Mouse (Mus musculus) embryonic facial prominence, embryonic 13.5 days (tissue): ENCODE measurements around the gene Ksr1. TPM values are rescaled to one million over a fixed set of nuclear protein-coding genes. Genes with fewer than 3 reads are reported as not detected.
"Not testable (repeated sequence)": the region's sequence is repeated elsewhere in the genome, so short reads cannot be mapped to it uniquely, and the experiment has no call there.

Experiments used
- ATAC-seq: fragments of 200-750 bp; cut with Nextera tagmentation; 2 replicates; pipeline ENCODE4 v1.8.0; 2017; ENCODE audit warnings: low read depth; ENCODE audit not compliant: insufficient number of reproducible peaks, insufficient read depth, low FRiP score, low TSS enrichment
- H3K27ac ChIP-seq: fragments of 300-500 bp; sonication (generic); 2 replicates; pipeline ENCODE4 v1.5.1; 2015; ENCODE audit warnings: moderate library complexity, mild to moderate bottlenecking, inconsistent platforms
- H3K27me3 ChIP-seq: fragments of 300-500 bp; sonication (generic); 2 replicates; pipeline ENCODE4 v1.6.1; 2015; ENCODE audit warnings: mild to moderate bottlenecking, inconsistent platforms
- H3K36me3 ChIP-seq: fragments of 300-500 bp; sonication (generic); 2 replicates; pipeline ENCODE4 v1.6.1; 2015; ENCODE audit warnings: mild to moderate bottlenecking, inconsistent platforms
- H3K4me1 ChIP-seq: fragments of 300-500 bp; sonication (generic); 2 replicates; pipeline ENCODE4 v1.6.1; 2015; ENCODE audit warnings: inconsistent platforms
- H3K4me2 ChIP-seq: fragments of 300-500 bp; sonication (generic); 2 replicates; pipeline ENCODE4 v1.6.1; 2015; ENCODE audit warnings: moderate library complexity, mild to moderate bottlenecking, inconsistent platforms
- H3K4me3 ChIP-seq: fragments of 300-500 bp; sonication (generic); 2 replicates; pipeline ENCODE4 v1.5.1; 2015; ENCODE audit warnings: mild to moderate bottlenecking, inconsistent platforms
- H3K9ac ChIP-seq: fragments of 300-500 bp; sonication (generic); 2 replicates; pipeline ENCODE4 v1.6.1; 2015; ENCODE audit warnings: mild to moderate bottlenecking, inconsistent platforms
- H3K9me3 ChIP-seq: fragments of 300-500 bp; sonication (generic); 2 replicates; pipeline ENCODE4 v1.6.1; 2016; ENCODE audit warnings: inconsistent platforms
- WGBS: fragments of 180-500 bp; shearing (Covaris S2); methylation state at CpG from one replicate; pipeline ENCODE4 v1.1.7; 2015; ENCODE audit warnings: mixed read lengths; 5-methylcytosine and 5-hydroxymethylcytosine counted together
- polyA plus RNA-seq: library from polyadenylated mRNA; unstranded; fragments of >200 nt; fragmentation: Nextera tagmentation; extraction: Ambion mirVana; gene quantifications from 2 replicates; pipeline ENCODE4 v1.2.1, GENCODE M21; 2015

The Ksr1 gene
- polyA plus RNA-seq, 1 experiment from 2014 or later, result 3.3 TPM

DNA sequence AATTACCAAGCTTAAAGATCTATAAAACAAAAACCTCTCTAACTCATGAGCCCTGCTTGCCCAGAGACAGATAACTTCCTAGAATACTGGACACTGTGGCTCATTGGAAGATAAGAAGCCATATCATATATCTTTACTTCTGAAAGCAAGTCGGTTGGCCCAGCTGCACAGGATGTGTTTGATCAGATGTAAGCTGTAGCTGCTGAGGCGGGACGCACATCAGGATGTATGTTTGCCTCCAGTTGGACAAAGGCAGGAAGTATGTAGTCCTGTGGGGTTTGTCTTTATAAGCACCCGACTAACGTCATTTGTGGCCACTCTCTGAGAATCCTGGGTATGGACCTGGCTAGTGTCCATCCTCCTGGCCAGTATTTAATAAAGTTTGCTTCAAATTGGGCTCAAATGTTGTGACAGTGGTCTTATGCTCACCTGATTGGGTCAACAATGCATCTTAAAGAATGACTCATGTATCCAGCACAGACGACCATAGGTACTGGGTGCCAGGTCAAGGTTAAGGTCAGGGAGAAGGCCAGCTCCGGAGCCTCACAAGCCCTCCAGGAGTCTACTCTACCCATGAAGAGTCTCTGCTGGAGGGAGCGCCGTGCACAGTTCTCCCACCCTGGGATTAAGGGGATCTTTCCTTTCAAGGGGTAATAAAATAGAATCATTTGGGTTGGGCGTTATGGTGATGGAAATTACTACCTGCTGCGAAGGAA lies 143.0 kb downstream of the Ksr1 start:
- ATAC-seq, result no peak
- 67% methylated on average over 11 of the region's 11 CpGs for WGBS
- H3K27ac ChIP-seq, result peak overlapping the region; percentile 16; the same call in 1 of the 2 replicates

GRCm38 (mm10) chr11:79002551-79002951 lies 143.7 kb downstream of the Ksr1 start:
- H3K4me3 ChIP-seq, result no peak overlapping the region
- no peaks in the 10 kb centered on the region for H3K27me3 ChIP-seq
- no peaks in the 10 kb centered on the region for H3K36me3 ChIP-seq
- ATAC-seq, result no peak
- H3K4me2 ChIP-seq, result no peak overlapping the region
- H3K4me1 ChIP-seq, result 0 out of 2 replicates have a peak, but pooled peaks cover 6% of the 10 kb centered on the region
- H3K9me3 ChIP-seq, result 0 out of 2 replicates have a peak, but pooled peaks cover under 1% of the 10 kb centered on the region
- no peak overlapping the region for H3K9ac ChIP-seq
- peak overlapping the region; percentile 12; the same call in 1 of the 2 replicates for H3K27ac ChIP-seq
- 48% methylated on average over 5 of the region's 5 CpGs for WGBS

More for the DNA sequence above, 143.0 kb downstream of the Ksr1 start:
- no peak overlapping the region for H3K4me3 ChIP-seq
- no peaks in the 10 kb centered on the region for H3K9me3 ChIP-seq
- 0 out of 2 replicates have a peak, but pooled peaks cover 6% of the 10 kb centered on the region for H3K4me1 ChIP-seq
- H3K9ac ChIP-seq, result no peak overlapping the region
- no peaks in the 10 kb centered on the region for H3K36me3 ChIP-seq
- H3K27me3 ChIP-seq, result no peaks in the 10 kb centered on the region
- no peak overlapping the region for H3K4me2 ChIP-seq

DNA sequence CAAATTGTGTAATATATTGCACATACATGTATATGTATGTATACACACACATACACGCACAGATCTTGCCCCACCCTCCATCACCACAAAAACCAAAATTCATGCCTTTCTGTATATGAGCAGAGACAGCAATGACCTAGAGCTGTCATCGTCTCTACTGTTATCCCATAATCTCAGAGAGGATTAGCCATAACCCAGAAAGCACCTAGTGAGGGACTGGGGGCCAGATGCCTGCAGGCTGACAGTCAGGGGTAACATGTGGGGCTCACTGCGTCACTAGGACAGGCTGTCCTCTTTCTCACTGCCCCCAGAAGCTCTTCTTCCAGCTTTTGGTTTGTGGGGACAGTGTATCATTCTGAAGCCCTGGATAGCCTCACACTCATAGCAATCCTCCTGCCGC lies 144.3 kb downstream of the Ksr1 start:
- H3K4me3 ChIP-seq, result no peak overlapping the region
- H3K27ac ChIP-seq, result no peak overlapping the region
- 0 out of 2 replicates have a peak, but pooled peaks cover 6% of the 10 kb centered on the region for H3K4me1 ChIP-seq
- no peaks in the 10 kb centered on the region for H3K36me3 ChIP-seq
- no peaks in the 10 kb centered on the region for H3K27me3 ChIP-seq
- H3K9ac ChIP-seq, result no peak overlapping the region
- 81% methylated on average over 4 of the region's 4 CpGs for WGBS
- no peak overlapping the region for H3K4me2 ChIP-seq
- H3K9me3 ChIP-seq, result peaks cover 7% of the 10 kb centered on the region; the same call in 1 of the 2 replicates
- no peak for ATAC-seq

GRCm38 (mm10) chr11:78999118-78999517 lies 147.1 kb downstream of the Ksr1 start:
- Histone ChIP-seq H3K9ac (no peak overlapping the region), H3K4me2 (no peak overlapping the region), H3K9me3 (peaks cover 10% of the 10 kb centered on the region; the same call in 1 of the 2 replicates), H3K27me3 (no peaks in the 10 kb centered on the region), H3K36me3 (no peaks in the 10 kb centered on the region), H3K27ac (no peak overlapping the region), H3K4me1 (0 out of 2 replicates have a peak, but pooled peaks cover 6% of the 10 kb centered on the region), H3K4me3 (no peak overlapping the region)
- WGBS, result 66% methylated on average over 6 of the region's 6 CpGs
- no peak for ATAC-seq

GRCm38 (mm10) chr11:78990875-78991543 lies 155.2 kb downstream of the Ksr1 start:
- not testable (repeated sequence) for H3K36me3 ChIP-seq, H3K9me3 ChIP-seq, H3K27me3 ChIP-seq, H3K4me1 ChIP-seq, H3K9ac ChIP-seq, H3K4me3 ChIP-seq, H3K4me2 ChIP-seq, H3K27ac ChIP-seq, ATAC-seq
- WGBS, result 64% methylated on average over 5 of the region's 5 CpGs

DNA sequence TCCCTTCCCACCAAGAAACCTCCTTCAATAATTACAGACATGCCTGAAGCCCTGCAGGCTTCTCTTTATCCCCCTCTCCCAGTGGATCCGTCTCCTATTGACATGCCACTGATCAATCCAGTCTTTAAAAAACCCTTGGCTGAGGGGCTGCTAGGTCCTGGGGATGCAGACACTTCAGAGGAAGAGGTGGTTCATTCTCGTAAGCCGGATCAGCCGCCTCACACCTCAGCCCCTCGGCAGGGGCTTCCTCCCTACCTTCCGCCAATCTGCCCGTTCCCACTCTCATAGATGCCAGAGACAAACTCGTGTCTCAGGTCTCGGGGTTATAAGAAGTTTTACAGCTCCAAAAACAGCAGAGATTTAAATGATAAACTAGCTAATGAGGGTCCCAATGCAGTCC lies 156.1 kb downstream of the Ksr1 start:
- H3K27ac ChIP-seq, result no peak overlapping the region
- H3K9ac ChIP-seq, result no peak overlapping the region
- WGBS, result 90% methylated on average over 9 of the region's 9 CpGs
- H3K9me3 ChIP-seq, result peaks cover 8% of the 10 kb centered on the region
- no peak overlapping the region for H3K4me3 ChIP-seq
- no peaks in the 10 kb centered on the region for H3K27me3 ChIP-seq
- H3K36me3 ChIP-seq, result no peaks in the 10 kb centered on the region
- no peak for ATAC-seq
- H3K4me1 ChIP-seq, result peaks cover under 1% of the 10 kb centered on the region; the same call in 1 of the 2 replicates
- no peak overlapping the region for H3K4me2 ChIP-seq

DNA sequence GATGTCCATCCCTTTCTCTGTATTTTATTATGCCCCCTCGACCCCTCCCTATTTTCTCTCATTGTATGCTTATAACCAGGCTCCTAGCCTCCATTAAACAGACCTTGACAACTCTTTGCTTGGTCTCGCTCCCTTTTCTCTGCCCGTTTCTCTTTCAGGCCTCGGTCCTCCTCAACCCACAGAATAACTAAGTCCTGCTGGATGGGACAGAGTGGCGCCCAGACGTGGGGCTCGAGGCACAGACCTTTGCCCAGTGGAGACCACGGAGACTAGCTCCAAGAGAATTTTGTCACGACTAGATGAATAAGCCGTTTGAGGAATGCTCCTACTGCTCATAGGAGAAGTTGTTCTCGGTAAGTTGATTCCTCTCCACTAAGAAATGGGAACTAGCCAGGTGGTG lies 157.0 kb downstream of the Ksr1 start:
- H3K27ac ChIP-seq, H3K27me3 ChIP-seq, H3K9me3 ChIP-seq, H3K4me1 ChIP-seq, H3K36me3 ChIP-seq, H3K4me3 ChIP-seq, ATAC-seq, H3K4me2 ChIP-seq, H3K9ac ChIP-seq: not testable (repeated sequence)
- WGBS, result 92% methylated on average over 11 of the region's 11 CpGs

GRCm38 (mm10) chr11:78986311-78987002 lies 159.8 kb downstream of the Ksr1 start:
- Histone ChIP-seq H3K4me3 (no peak overlapping the region), H3K36me3 (no peaks in the 10 kb centered on the region), H3K4me1 (peaks cover 10% of the 10 kb centered on the region; the same call in 1 of the 2 replicates), H3K9ac (no peak overlapping the region), H3K27ac (no peak overlapping the region), H3K9me3 (peaks cover 5% of the 10 kb centered on the region; the same call in 1 of the 2 replicates), H3K4me2 (no peak overlapping the region), H3K27me3 (no peaks in the 10 kb centered on the region)
- WGBS, result 87% methylated on average over 10 of the region's 10 CpGs
- ATAC-seq, result no peak

DNA sequence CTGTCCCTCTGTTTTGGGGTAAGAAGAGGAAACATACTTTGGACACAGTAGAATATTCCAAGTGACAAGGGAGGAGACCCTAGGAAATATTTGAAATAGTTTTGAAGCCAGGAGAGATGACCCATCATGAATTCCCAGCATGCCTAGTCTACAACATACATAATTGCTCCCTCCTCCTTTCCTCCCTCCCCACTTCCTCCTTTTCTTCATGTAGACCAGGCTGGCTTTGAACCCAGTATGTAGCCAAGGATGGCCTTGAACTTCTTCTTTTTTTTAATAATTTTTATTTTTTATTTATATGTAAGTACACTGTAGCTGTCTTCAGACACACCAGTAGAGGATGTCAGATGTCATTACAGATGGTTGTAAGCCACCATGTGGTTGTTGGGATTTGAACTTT lies 160.7 kb downstream of the Ksr1 start:
- no peak overlapping the region for H3K4me3 ChIP-seq
- H3K4me2 ChIP-seq, result no peak overlapping the region
- no peak for ATAC-seq
- H3K4me1 ChIP-seq, result peaks cover 10% of the 10 kb centered on the region; the same call in 1 of the 2 replicates
- H3K27ac ChIP-seq, result no peak overlapping the region
- no peaks in the 10 kb centered on the region for H3K27me3 ChIP-seq
- H3K9me3 ChIP-seq, result peaks cover 5% of the 10 kb centered on the region; the same call in 1 of the 2 replicates
- no peaks in the 10 kb centered on the region for H3K36me3 ChIP-seq
- no peak overlapping the region for H3K9ac ChIP-seq

GRCm38 (mm10) chr11:78984483-78985177 lies 161.6 kb downstream of the Ksr1 start, which contains the start of gene Lgals9:
Gene Lgals9, minus strand, starts transcription at chr11:78984946.
- WGBS, result 58% methylated on average over 10 of the region's 10 CpGs
- H3K4me3 ChIP-seq, result peak within 1 kb of the TSS; percentile 9; the same call in 1 of the 2 replicates
- no peaks in the 10 kb centered on the region for H3K9me3 ChIP-seq
- no peaks in the 10 kb centered on the region for H3K36me3 ChIP-seq
- H3K27ac ChIP-seq, result no peak within 1 kb of the TSS
- no peaks in the 10 kb centered on the region for H3K27me3 ChIP-seq
- 0 out of 2 replicates have a peak within 1 kb of the TSS, but pooled peaks have one; percentile 16 for H3K9ac ChIP-seq
- no peak for ATAC-seq
- H3K4me2 ChIP-seq, result peak within 1 kb of the TSS; percentile 45
- H3K4me1 ChIP-seq, result peaks cover 10% of the 10 kb centered on the region; the same call in 1 of the 2 replicates

DNA sequence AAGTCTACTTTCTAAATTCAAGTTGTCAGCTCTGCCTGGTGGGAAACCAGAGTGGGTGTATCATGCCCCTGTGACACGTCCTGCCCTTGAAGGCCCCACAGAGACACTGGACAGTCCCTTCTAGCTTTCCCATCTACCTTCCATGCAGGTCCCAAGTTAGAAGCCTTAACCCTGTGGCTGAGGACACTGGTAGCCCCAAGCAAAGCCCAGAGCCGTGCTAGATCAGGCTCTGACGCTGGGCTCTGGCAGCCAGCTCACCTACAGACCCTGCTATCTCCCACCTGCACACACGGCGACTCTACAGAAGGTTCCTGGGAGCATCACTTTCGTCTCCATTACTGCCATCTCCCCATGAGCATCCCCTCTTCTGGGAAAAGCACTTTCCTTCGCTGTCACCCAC lies 162.7 kb downstream of the Ksr1 start:
- H3K4me2 ChIP-seq, result no peak overlapping the region
- H3K27ac ChIP-seq, result no peak overlapping the region
- H3K4me3 ChIP-seq, result no peak overlapping the region
- H3K9ac ChIP-seq, result no peak overlapping the region
- no peaks in the 10 kb centered on the region for H3K36me3 ChIP-seq
- ATAC-seq, result no peak
- no peaks in the 10 kb centered on the region for H3K9me3 ChIP-seq
- no peaks in the 10 kb centered on the region for H3K27me3 ChIP-seq
- H3K4me1 ChIP-seq, result peaks cover 10% of the 10 kb centered on the region; the same call in 1 of the 2 replicates
- WGBS, result 83% methylated on average over 7 of the region's 7 CpGs
